Mouse (Mus musculus) T-cell, adult 2 months (primary cell): Measurements from ENCODE around the gene Ipo5.

Experiments used
- DNase-seq: peaks from one replicate; pipeline ENCODE4 v3.0.0; 2022; ENCODE audit warnings: low spot score

Gene Ipo5

DNA sequence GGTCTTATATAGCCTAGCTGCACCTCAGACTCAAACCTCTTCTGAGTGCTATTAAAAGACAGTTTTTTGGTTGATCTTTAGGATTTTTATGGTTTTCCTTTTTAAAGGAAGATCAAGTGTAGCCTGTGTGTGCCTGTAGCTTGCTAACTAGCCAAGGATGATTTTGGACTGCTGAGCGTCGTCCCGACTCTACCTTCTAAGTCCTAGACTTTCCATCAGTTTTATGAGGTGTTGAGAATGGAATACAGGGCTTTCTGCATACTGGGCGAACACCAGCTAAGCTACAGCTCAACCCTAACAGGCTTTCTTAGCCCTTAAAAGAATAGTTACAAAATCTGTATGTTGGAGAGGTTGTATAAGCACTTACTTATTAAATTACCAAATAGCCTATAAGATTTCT is 13.0 kb downstream of the Ipo5 start:
- no peak for DNase-seq

DNA sequence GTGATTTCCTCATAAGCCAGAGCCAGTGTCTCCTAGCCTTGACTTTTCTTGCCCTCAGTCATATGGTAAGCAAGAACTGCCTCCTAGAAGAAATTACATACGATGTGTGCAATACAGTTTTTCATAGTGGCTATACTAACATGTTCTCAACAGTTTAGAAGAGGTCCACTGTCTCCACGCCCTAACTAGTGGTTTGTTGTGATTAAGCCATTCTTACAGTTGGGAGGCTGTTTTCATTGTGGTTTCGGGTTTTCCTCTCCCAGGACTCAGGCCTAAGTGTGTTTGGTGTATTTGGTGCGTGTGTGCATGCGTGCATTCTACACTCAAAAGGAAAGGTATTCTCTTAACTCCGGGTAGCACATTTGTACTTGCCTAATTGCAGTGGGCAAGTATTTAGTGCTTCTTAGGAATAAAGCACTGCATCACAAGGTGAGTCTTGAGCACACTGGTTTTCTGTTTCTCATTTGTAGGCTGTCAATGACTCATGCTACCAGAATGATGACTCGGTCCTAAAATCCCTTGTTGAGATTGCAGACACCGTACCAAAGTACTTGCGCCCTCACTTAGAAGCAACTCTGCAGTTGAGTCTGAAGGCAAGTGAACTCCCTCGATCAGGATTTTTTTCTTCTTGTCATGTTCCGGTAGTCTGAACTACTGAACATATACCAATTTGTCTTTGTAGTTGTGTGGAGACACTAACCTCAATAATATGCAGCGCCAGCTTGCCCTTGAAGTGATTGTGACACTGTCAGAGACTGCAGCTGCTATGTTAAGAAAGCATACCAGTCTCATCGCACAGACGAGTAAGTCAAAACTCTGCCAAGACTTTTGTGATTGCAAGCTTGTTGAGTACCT is 14.9 kb downstream of the Ipo5 start:
- DNase-seq, result no peak

DNA sequence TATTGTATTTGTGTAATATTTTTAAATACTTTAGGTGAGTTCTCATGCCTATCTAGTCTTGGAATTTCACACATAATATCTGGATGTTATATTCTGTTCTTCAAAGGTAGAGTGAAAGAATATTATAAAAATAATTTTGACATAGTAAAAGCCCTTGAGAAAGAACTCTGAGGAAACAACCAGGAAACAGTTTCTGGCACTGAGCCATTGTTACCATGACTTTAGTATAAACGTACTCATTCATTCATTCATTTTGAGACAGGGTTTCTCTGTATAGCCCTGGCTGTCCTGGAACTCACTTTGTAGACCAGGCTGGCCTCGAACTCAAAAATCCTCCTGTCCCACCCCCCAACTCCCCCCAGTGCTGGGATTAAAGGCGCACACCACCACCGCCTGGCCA is 20.2 kb downstream of the Ipo5 start:
- no peak for DNase-seq

GRCm38 (mm10) chr14:120933624-120934023 is 22.6 kb downstream of the Ipo5 start:
- DNase-seq, result no peak

GRCm38 (mm10) chr14:120937102-120937501 is 26.1 kb downstream of the Ipo5 start:
- no peak for DNase-seq

GRCm38 (mm10) chr14:120942803-120943202 is 31.8 kb downstream of the Ipo5 start:
- no peak for DNase-seq

DNA sequence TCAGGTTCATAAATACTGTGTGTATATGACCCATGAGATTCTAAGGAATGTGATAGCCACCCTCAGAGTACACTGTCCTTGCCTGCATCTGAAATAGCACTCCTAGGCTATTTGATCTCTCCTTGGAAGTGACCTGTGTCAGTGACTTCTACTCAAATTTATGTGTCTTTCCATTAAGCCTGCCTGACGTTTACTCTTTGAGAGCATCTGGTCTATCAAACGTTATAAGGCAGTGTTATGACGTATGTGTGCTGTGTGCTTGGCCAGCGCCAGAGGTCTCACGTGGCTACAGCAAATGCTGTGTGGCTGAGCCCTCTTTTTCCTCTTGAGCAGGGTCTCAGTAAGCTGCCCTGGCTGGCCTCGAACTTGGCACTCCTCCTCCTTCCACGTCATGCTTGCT is 34.1 kb downstream of the Ipo5 start:
- no peak for DNase-seq

GRCm38 (mm10) chr14:120947104-120947503 is 36.1 kb downstream of the Ipo5 start:
- no peak for DNase-seq

- DNase-seq, result no peak
Measured at GRCm38 (mm10) chr14:120949002-120949401, 38.0 kb downstream of the Ipo5 start.

GRCm38 (mm10) chr14:120950068-120950467 is 39.0 kb downstream of the Ipo5 start:
- DNase-seq, result no peak

- DNase-seq, result no peak
Measured at GRCm38 (mm10) chr14:120952434-120952833, 41.4 kb downstream of the Ipo5 start.

DNA sequence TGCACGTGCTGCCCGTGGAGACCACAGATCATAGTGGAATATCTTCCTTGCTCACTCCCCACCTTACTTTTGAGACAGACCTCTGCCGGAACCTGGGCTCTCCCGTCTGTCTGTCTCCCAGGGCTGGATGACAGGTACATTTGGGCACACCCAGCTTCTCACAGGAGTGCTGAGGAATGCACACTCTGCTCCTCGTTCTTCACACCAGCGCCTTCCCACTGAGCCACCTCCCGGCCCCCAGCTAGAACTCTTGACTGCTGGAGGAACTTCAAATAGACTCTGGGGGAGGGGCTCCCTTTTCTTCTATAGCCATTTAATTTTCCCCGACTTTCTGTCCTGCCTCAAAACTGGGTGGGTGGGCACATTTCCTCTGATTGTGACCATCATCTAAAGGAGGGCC is 49.5 kb downstream of the Ipo5 start:
- no peak for DNase-seq

DNA sequence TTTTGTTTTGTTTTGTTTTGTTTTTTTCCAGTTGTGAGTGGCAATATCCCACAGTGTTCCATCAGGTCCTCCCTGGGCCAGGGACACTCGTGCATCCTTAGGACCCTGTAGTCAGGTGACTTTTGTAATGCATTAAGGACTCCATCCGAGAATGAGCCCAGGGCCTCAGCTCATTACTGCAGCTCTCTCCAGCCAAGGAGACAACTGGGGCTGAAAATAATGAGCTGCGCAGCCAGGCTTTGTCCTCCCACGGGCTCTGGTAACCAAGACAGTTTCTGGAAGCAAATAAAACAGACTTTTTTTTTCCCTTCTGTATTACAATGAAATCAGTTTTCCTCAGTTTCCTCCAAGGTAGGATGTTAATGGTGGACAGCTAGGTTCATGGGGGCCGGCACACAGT is 50.0 kb downstream of the Ipo5 start:
- DNase-seq, result no peak

- no peak for DNase-seq
Measured at GRCm38 (mm10) chr14:120967072-120967471, 56.0 kb downstream of the Ipo5 start.

DNA sequence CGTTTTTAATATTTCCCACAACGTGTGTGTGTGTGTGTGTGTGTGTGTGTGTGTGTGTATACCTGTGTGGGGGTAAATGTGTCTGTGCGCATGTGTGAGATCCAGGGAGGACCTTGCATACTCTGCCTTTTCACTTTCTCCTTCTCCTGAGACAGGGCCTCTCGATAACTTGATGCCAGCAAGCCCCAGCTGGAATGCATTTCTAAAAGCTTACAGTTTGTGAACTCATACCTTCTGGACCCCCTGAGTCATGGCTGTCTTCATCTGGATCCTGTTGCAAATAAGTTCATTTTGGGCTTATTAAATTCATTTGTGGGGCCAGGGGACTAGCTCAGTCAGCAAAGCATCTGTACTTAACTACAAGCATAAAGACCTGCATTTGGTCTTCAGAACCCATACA is 57.7 kb downstream of the Ipo5 start:
- no peak for DNase-seq

- DNase-seq, result no peak
Measured at GRCm38 (mm10) chr14:120969673-120970072, 58.6 kb downstream of the Ipo5 start.

DNA sequence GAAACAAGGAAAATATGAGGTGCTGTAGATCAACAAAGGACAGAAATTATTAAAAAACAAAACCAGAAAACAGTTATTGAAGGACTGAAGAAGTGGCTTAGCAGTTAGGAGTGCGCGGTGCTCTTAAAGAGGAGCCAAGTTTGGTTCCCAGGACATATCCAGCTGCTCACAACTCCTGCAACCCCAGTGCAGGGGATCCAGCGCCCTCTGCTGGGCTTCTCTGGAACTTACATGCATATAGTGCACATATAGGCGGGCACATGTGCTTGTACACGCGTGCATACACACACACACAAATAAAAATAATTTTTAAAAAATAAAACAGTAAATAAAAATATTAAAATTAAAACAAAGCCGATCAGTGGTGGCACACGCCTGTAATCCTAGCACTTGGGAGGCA is 59.6 kb downstream of the Ipo5 start:
- DNase-seq, result no peak

DNA sequence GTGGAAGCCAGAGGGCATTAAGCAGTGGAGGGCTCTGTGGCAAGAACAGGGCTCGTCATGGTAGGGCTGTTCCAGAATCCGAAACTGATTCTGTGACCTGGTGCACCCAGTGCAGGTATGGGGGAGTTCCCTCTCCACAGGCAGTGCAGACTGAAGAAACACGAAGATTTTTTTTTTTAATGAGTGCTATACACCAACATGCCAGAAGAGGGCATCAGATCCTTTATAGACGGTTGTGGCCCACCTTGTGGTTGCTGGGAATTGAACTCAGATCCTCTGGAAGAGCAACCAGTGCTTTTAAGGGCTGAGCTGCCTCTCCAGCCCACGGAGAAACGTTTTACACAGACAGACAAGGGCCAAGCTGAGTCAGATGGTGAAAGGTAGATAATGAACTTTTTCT is 60.3 kb downstream of the Ipo5 start:
- DNase-seq, result no peak

GRCm38 (mm10) chr14:120979559-120979958 is 68.5 kb downstream of the Ipo5 start:
- DNase-seq, result no peak

DNA sequence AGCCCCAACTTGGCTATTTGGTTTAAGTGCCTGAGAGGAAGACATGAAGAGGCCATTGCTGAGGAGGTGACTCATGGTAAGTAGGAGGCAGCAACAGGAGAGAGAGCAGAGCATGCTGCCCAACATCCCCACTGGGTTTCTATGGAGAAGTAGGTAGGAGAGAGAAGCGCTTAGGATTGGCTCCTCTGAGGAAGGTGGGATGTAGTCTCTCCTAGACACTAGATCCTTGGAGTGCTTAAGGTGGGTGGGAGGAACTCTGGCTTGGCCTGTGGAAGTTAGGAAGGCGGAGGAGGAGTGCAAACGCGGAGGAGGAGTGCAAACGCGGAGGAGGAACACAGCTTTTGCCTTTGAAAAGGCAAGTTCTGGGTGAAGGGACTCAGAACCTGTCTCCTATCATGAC is 78.1 kb downstream of the Ipo5 start:
- no peak for DNase-seq
